Mouse (Mus musculus): ENCODE results near the gene Hoxd8.

The Hoxd8 gene

GRCm38 (mm10) chr2:74736688-74737577 lies 32.5 kb downstream of the Hoxd8 start:
- no peak for DNase-seq

DNA sequence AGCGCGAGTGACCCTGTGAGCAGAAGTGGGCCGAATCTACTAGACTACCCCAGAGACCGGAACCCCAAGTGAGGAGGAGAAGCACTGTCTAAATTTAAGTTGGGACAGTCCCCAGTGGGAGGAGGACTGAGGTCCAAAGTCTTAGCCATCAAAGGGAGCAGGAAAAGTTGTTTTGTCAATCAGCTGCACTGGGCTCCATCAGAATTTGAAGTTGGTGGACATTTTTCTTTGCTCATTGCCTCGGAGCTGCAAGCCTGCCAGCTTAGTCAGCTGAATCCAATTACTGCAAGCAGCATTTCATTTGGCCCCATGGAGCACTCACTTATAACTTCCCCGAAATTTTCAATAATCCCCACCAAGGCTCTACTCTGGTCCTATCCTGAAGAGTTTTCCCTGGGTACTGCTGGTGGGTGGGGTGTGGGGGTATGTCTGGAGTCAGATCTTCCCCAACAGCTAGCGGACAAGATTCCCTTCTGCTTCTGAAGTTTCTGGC lies 33.2 kb downstream of the Hoxd8 start:
- DNase-seq: no peak

- no peak for DNase-seq
Measured at GRCm38 (mm10) chr2:74738623-74739475, 34.4 kb downstream of the Hoxd8 start.

- DNase-seq: no peak
Measured at GRCm38 (mm10) chr2:74739476-74739800, 35.0 kb downstream of the Hoxd8 start.

DNA sequence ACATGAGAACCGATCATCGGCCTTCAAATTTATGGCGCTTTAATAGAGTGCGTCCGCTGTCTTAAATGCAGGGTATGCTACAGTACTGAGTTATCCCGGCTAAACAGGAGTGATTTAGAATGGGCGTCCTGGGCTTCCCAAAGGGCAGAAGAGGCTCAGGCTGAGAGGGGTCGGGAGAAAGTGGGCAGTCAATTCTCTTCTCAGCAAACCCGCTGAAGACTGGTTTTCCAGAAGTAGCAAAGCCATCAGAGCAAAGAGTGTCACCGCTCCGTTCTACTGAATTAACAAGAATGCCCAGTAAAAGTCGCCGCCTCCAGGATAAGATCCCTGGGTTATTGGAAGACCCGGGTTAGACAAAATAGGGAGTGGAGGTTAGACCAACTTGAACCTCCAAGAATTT lies 35.5 kb downstream of the Hoxd8 start:
- no peak for DNase-seq

DNA sequence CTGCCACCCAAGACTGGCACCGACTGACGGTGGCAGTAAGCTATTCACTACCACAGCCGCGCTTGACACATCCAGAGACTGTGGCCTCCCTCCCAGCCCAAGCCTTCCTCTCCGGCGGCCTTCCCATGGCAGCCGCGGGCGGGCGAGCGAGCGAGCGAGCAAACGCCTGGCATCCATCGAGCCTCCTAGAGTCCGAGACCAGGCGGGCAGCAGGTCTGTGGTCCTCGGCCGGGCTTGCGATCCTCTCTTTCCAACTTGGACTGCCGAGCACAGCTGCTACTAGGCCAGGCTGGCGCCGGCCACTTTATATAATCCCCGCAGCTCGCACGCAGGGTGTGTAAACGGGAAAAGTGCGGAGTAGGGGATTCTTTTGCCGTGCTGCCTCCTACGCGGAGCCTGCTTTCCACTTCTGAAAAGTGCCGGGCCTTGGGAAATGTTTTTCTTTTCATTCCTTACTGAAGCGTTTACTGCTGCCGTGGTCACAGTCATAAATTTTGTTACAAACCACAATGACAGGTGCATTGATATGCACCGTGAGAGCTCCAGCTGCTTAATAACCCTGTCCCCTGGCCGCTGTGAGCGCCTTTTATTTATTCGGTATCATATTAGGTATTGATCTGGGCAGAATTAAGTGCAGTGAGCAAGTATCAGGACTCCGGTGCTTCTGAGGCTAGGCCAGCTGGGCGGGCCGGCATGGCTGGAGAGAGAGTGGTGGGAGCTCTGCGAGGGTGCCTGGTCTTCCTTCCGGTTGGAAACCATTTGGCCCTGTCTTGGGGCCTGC lies 36.1 kb downstream of the Hoxd8 start:
- DNase-seq: no peak

GRCm38 (mm10) chr2:74741252-74741978 lies 37.0 kb downstream of the Hoxd8 start:
- DNase-seq: no peak

GRCm38 (mm10) chr2:74741979-74742277 lies 37.5 kb downstream of the Hoxd8 start:
- DNase-seq: no peak

- DNase-seq: no peak
Measured at GRCm38 (mm10) chr2:74745540-74746297, 41.3 kb downstream of the Hoxd8 start.

GRCm38 (mm10) chr2:74746298-74746921 lies 42.0 kb downstream of the Hoxd8 start:
- DNase-seq: no peak

DNA sequence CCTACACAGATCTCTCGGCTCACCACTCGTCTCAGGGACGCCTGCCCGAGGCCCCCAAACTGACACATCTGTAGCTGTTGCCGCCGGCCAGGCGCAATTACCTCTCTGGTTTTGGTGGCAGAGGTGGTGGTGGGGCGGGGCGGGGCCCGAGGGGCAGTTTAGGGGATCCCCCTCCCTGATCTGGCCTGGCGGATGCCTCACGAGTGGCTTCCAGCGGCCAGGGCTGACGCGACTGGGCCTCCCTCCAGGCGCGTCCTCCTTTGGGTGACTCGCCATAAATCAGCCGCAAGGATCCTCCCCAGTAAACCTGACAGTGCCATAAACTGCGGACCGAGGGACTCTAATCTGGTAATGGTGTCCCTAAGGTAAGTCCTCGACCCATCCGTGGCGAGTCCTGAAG lies 42.6 kb downstream of the Hoxd8 start:
- DNase-seq: no peak

GRCm38 (mm10) chr2:74747661-74748141 lies 43.3 kb downstream of the Hoxd8 start:
- DNase-seq: no peak

- DNase-seq: no peak
Measured at GRCm38 (mm10) chr2:74748436-74748995, 44.1 kb downstream of the Hoxd8 start.

DNA sequence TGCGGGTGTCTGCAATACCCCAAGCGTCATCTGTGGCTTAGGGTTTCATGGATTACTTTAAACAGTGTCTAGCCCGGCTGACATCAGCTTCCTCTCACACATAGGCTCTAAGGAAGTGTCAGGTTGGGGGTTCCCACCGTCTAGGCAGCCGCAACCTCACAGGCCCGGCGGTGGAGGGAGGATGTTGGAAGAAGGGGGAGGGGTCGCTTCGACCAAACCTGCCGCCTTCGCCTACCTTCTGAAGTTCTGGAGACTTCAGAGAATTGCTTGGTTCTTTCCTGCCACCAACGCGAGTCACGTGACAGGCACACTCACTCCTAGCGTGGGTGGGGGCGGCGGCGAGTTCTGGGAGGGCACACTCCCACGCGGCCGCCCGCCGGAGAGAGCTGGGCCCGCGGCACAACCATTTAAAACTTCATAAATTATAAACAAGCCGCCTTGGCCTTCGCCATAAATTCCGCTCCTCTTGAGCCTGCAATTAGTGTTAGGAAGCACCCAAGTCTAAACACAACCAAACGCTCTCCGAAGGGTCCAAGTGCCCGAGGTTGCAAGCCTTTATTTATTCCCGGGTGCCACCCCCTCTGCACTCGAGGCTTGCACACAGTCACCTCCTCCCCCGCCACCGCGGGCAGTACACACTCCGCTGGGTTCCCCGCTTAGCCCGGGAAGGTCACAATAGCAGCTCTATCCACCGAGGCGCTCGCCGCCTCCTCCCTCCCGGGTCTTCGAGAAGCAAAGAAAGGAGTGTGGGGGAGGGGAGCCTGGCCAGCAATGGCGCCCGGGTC lies 45.1 kb downstream of the Hoxd8 start:
- no peak for DNase-seq

- no peak for DNase-seq
Measured at GRCm38 (mm10) chr2:74750731-74751250, 46.4 kb downstream of the Hoxd8 start.

DNA sequence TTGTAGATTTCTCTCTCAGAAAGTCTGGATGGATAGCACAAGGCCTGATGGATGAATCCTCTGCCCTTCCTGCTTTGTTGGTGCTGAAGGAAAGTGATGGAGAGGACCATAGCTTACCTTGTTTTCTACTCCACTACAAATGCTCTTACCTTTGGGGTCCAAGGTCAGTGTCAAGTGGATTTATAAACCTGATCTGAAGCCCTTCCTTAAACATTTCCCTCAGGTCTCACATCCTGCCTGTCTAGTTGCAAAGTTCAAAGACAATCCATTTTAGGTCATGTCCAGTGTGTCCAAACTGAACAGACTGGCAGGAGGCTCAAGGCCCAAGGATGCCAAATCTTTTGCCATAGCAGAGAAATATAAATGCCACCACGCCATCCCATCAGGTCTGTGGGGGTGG lies 47.4 kb downstream of the Hoxd8 start:
- no peak for DNase-seq

GRCm38 (mm10) chr2:74752431-74753174 lies 48.2 kb downstream of the Hoxd8 start:
- DNase-seq: no peak

GRCm38 (mm10) chr2:74753175-74753523 lies 48.7 kb downstream of the Hoxd8 start:
- DNase-seq: no peak

- no peak for DNase-seq
Measured at GRCm38 (mm10) chr2:74753711-74754110, 49.3 kb downstream of the Hoxd8 start.
